Mouse (Mus musculus): Measurements from ENCODE around the gene Fbxo40.

DNA sequence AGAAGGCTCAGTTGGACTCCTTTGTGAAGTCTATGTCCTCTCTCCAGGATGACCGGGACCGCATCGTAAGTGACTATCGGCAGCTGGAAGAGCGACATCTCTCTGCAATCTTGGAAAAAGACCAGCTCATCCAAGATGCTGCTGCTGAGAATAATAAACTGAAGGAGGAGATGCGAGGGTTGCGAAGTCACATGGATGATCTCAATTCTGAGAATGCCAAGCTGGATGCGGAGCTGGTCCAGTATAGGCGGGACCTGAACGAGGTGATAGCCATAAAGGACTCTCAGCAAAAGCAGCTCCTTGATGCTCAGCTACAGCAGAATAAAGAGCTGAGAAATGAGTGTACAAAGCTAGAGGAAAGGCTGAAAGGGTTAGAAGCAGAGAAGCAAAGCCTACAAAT, 71.8 kb downstream of the Fbxo40 start:
- TF ChIP-seq FLI1 (IDR thresholded peaks at IDR 0.05; ENCODE audit: low read length) (no peak), GATA1 (IDR thresholded peaks at IDR 0.05; ENCODE audit: borderline replicate concordance, low read length) (no peak)

Measured in megakaryocyte, embryonic 14.5 days (primary cell).